Mouse (Mus musculus) R1 (cell line): ENCODE results near the gene Tpst2.

Source experiments
- DNase-seq: peaks from one replicate; pipeline ENCODE4 v3.0.0-alpha.2; 2018; ENCODE audit warnings: low read depth, low spot score

Gene Tpst2

DNA sequence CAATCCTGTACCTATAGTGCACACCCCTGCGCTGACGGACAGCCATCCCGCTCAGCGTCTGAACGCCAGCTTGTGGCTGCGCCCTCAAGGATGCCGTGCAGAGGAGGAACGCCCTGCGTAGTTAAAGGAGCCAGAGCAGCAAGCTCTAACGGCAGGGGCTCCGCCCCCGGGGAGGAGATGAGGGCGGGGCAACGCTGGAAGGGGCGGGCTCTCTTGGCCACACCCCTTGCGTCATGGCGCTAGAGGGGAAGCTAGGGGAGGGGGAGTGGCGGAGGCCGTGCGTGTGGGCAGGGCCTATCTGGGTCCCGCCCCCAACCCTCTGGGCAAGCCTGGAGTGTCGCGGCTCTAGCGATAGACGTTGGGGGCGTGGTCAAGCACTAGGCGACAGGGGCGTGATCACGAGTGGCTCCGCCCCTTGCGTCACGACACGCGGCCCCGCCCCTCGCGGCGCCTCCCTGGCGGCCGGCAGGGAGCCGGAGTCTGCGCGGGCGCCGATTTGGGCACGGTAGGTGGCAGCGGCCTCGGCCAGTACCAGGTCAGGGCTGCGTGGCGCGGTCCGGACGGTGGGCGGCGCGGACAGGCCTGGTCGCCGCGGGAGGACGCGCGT is at the start of gene Tpst2:
TSS of gene Tpst2 (plus strand) at position 425 of the 607 bp plus-strand sequence.
- DNase-seq: peak; percentile 97

DNA sequence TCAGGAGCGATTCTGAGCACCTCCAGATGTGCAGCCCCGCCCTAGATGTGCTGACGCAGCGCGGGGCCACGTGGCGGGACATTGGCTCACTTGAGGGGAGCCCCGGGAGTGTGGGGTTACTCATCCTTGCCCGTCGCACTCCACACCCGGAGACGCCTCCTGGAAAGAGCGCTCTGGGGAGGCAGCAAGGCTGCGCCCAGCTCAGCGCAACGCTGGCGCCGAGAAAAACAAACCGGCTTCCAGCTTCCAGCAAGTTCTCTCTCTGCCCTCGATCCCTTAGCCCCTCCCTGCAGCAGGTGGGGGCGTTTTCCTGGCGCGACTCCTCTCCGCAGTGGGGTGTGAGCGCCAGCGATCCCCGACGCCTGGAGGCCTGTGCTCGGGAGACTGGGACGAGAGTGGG is 49.1 kb upstream of the Tpst2 start:
- DNase-seq: no peak

DNA sequence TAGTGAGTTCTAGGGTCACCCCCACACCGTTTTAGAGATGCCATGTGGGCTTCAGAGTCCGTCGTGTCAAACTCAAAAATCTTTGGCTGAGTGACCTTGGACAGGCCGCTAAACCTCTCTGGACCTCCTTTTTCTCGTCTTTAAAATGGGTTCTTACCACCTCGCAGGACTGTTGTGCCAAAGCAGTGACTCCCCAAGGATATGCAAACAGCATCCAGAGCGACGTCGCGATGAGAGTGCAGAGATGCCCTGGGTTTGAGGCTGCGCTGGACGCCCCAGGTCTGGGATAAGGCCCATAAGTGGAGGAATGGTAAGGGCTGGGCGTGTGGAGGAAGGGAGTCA is 48.6 kb upstream of the Tpst2 start:
- DNase-seq: no peak

DNA sequence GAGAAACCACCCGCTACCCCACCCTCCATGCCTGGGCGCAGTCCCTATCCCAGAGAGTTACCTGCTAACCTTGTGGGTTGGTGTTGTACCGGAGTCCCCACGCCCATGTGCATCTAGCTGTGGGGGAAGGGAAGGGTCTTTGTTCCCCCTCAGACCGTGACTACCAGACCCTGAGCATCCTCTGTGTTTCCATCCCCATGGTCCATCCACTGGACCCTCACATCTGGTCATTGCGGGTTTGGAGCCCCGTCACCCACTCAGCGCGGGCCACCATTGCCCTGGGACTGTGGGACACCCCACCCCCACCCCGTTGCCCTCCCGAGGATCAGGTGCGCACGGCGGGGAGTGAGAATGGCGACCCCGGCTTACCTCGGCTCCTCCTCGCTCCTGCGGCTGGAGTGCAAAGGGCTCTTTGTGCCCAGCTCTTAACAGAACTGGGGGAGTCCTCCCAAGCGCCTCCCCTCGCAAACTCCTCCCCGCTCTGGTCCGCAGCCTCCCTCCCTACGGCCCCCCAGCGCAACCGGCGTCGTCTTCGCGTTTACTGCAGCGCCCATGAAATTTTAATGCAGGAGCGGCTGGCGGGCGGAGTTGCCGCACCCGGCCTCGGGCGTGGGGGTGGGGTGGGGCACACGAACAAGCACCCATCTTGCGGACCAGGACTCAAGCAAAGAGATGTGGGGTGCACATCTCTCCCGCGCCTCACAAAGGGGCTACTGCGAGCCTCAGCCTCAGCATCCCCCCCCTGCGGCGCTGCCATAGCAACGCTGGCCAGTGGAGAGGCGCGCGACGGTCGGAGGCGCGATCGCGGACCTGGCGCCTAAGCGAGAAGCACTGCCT is 48.0 kb upstream of the Tpst2 start:
- DNase-seq: peak; percentile 56

DNA sequence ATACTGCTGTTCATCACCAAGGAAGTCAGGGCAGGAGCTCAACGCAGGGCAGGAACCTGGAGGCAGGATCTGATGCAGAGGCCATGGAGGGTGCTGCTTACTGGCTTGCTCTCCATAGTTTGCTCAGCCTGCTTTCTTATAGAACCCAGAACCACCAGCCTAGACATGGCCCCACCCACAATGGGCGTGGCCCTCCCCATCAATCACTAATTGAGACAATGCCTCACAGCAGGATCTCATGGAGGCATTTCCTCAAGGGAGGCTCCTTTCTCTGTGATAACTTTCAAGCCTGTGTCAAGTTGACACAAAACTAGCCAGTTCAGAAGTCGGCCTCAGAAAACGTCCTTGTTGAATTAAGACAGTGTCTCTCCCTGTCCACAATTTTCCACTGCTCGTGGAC is 40.7 kb upstream of the Tpst2 start:
- DNase-seq: peak; percentile 92

DNA sequence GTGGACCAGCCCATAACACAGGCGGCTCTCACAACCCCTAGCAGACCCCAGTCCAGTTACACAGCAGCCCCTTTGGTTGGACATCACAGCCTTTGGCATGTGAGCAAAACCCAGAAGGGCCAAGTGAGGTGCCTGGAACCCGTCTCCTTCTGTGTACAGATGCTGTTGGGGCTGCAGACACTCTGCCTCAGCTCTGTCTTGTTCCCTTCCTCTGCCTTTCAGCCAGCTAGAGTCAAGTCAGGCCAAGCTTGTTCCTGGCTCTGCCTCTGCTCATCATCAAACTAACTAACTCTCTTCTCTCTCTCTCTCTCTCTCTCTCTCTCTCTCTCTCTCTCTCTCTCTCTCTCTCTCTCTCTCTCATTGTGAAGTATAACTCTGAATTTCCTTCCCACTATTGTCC is 39.9 kb upstream of the Tpst2 start:
- DNase-seq: no peak

DNA sequence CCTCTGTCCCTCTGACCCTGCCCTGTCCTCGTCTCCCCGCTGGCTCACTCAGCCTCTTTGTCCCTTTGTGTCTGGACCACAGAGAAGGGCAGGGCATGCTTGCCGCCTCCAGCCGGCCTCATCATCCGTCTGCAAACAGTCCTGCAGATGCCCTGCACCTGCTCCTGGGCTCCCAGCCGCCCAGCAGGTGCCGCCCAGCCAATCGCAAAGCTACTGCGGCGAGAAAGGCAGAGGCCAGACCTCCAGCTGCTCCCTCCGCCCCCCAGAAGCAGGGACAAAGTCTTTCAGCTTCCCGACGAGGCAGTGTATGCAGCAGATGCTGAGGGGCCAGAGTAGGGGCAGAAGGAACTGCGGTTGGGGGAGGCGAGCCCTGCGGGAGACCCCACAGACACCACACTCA is 39.1 kb upstream of the Tpst2 start:
- DNase-seq: no peak

DNA sequence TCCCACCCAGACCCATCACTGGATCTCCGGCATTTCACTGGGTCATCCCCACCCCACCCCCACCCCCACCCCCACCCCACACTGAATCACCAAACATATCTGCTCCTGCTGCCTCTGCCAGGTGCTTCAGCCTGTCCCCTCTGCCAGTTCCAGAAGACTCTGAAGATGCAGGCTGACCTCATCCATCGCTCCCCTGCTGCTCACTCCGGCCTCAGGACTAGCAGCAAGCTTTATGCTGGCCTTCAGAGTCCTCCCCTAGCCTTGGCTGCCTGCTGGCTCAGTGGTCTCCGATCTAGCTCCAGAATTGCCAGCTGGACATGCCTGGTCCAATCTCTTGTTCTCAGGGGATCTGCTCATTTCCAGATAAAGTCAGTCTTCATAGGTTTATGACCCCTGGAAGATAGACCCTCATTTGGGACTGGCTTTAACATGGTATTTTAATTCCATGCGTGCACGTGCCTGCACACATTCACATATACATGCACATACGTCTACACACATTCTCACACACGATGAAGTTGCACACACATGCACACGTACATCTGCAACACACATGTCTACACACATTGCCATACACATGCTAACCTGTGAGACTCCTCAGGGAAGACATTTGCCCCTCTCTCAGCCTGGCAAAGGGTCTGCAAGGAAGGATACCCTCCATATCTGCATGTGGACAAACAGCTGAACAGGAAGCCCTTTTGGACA is 38.5 kb upstream of the Tpst2 start:
- DNase-seq: no peak

DNA sequence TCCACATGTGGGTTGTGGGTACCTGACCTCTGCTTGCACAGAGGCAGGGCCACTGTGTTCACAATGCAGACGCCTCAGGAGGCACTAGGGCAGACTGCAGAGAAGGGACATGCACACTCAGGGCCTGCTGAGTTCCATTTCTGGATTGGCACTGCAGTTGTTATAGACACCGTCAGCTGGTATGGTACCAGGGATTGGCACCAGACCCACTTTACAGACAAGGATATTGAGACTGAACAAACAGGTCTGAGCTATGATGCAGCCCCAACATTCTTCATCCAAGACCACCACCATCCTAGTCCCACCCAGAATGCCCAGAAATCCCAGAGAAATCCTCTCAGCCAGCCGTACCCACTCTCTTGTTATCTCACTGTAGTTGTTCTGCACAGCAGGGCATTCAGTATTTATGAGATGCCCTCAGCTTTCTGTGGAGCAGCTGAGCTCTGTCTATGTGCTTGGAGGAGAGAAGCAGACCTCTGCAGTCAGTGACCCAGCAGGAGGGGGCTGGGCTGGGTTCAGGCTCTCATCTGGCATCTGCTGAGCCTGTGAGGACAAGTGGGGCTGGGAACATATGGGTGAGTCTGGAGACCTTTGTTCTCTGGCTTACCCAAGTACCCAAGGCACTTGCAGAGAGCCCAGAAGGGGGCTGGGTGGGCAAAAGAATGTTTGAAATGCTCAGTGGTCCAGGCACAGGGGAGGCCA is 37.6 kb upstream of the Tpst2 start:
- no peak for DNase-seq

DNA sequence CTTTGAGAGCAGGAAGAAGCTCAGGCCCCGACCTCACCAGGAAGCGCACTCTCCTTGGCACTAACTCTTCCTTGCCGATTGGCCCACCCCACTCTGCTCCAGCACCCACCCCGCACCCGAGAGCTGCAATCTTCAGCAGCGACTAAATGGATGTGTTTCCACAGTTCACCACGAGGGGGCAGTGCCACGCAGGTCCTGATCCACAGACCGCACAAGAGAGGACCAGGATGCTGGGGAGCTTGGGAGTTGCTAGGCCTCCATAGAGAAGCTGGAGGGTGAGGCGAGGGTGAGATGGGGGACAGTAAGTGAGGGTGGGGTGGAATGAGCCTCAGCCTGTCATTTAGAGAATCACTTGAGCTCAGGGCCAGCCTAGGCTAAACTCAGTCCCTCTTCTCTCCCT is 35.7 kb upstream of the Tpst2 start:
- DNase-seq: peak; percentile 84

DNA sequence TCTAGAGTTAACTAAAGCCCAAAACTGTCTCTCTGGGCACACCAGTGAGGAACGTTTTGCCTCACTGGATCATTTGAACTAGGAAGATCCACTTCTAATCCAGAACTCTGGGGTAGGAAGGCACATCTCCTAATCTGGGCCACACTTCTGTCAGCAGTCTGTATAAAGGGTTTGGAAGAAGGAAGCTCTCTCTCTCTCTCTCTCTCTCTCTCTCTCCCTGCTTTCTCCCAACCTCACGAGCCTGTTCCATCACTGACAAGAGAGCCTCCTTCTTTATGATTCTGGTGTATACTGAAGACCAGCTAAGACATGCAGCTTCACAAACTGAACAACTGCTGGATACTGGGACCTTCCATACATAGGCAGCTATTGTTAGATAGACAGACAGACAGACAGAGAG is 34.6 kb upstream of the Tpst2 start:
- no peak for DNase-seq

DNA sequence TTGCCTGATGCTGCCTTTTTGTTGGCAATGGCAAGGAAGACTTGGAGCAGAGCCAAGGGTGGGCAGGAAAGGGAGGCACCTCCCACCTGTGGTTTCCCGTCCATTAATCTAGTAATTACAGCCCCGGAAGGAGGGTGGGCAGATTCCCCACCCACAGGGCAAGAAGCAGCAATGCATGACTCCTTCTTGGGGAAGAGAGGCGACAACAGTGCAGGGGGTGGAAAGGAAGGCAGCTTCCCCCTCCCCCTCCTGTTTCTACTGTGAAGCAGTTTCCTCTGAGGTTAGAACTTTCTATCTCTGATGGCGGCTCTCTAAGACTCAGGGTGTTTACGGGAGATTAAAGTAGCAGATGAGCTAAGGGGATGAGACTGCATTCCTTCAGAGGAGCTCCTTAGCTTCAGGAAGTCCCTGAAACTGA is 34.1 kb upstream of the Tpst2 start:
- no peak for DNase-seq

DNA sequence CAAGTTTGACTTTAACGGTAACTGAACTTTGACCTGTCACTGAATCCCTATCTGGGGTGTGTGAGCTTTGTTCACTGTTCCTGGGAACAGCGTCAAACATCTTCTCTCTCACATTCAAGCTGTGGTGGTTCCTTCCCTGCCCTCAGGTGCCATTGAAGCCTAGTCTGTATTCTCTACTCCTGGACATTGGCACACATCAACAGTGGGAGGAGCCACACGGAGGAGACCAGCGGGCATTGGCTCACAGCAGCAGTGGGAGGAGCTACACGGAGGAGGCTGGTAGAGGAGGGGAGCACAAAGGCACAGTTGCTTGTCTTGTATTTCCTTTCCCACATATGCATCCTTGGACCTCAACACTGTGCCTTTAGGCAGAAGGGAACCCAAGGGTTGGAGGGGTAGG is 33.5 kb upstream of the Tpst2 start:
- peak; percentile 77 for DNase-seq

DNA sequence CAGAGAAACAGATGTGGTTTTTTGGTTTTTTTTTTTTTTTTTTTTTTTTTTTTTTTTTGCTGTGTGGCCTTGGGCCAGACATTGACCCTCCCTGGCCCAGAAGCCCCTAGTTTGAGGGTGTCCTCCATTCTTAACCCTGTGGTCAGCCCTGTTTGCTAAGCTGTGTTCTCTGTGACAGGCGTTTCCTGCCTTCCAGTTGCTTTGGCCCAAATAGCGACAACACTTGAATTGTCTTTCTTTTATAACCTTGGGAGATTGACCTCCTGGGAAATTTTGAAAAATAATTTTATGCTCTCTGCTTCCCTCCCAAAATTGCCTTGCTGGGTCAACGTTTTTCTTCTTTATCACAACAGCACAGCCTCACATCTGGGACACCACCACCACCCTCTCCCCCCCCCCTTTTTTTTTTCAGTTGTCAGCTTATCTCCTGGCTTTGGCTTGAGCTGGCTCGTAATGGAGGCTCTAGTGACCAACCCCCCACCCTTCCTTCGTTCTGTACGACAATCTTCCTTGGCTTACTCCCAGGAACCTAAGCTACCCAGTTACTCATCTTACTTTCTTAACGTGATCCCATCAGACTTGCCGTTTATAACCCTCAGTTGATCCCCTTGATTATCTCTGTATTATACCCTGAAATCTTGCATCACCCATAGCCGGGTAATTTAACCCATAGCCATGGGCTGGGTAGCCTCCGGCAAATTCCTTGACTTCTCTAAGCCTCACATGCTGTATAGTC is 32.8 kb upstream of the Tpst2 start:
- no peak for DNase-seq

DNA sequence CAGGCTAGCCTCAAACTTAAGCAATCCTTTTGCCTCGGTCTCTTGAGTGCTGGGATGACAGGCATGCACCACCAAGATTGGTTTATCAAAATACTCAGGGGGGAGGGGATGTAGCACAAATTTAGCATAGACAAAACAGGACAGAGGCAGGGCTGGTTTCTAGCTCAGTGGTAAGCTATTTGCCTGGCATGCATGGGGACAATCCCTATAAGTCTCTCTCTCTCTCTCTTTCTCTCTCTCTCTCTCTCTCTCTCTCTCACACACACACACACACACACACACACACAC is 32.3 kb upstream of the Tpst2 start:
- DNase-seq: no peak

DNA sequence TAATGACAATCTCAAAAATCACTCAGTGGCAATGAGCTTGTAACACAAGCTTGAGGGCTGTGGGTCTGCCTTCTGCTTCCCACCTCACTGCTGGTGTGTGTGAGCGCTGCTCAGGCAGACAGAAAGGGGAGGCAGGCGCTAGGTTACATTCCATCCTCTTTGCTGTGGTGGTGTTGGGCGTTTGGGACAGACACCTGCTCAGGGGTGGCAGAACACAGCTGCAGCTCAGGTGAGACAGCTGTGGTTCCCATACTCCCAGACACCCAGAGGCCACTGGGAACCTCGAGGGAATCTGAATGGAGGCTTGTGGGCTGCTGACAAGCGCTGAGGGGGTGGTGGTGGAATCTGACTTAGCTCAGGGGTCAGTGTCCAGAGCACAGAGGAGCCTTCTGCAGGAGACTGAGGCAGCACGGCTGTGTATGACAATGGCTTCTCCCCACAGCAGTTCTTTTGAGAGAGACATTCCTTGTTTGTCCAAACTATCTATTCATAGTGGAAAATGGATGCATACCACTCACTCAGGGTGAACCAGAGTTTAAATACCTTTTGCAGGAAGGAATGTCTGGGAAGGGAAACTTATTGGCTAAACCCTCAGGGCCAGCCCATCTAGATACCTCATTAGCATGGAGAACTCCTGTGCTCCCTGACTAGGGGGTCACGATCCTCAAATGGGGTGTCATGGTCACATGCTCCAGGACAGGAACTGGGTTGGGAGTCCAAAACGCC is 31.4 kb upstream of the Tpst2 start:
- DNase-seq: peak; percentile 59

DNA sequence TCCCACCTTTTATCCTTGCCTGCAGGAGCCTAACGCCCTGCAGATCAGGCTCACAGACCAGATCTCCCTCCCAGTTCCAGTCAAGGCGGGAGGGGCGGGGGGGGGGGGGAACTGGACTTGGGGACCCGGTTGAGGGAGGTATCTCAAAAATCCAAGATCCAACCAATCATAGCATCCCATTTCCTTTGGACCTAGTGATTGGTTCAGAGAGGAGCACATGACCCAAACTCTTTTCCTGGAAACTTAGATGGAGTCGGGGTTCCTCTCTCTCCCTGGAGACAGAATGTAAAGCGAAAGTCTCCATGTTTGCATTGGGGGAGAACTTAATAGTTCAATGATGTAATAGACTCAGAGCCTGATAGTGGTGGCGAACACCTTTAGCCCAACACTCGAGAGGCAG is 29.1 kb upstream of the Tpst2 start:
- DNase-seq: peak; percentile 80

DNA sequence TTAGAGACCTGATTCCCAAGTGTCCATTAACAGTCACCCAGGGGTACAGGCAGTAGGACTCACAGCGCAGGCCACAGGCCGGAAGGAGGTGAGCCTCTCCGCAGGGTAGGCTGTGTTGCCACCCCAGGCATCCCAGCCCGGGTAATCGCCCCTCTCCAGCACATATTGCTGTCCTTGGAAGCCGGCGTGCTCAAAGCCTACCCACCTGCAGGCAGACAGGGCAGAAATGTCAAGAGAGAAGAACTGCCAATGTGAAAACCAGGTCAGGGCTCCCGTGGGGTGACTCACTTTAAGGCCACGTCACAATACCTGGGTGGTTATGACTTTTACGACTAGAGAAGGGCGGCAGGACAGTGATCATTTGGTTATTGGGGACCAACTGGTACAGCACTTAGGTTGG is 27.4 kb upstream of the Tpst2 start:
- no peak for DNase-seq

DNA sequence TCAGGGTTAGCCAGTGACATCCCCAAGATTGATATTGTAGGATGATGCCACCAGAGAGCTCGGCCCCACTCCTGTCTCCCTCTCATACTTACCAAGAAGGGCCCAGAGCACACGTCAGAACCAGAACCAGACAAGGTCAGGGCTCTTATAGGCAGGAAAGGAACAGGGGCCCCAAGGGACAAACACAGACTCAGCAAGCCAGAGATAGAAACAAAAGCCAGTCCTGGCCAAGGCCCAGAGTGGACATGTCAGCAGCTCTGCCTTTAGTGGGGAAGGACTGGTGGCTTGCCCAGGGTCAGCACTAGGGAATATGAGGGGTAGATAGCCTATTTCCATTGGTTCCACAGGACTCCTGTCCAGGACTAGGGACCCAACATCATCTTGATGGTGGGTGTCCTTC is 24.1 kb upstream of the Tpst2 start, which contains the start of gene Cryba4:
TSS of gene Cryba4 (minus strand) at position 119 of the 400 bp plus-strand sequence.
- DNase-seq: no peak

DNA sequence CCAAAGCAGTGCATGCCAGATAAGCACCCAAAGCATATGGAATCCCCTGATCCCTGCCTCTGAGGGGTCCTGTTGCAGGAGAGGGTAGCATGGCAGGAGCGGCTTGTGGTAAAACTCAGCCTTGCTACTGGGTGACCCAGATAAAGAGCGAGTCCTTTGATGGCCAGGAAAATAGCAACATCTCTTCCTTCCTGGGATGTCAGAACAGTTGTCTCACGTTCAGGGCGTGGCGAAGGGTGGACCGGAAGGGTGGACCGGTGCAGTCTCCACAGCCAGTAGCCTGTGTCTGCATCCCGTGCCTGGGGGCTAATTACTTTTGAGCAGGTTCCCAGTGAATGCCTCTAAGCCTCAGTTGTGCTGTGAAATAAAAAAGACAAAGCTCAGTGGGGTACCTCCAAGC is 23.3 kb upstream of the Tpst2 start:
- DNase-seq: peak; percentile 52

DNA sequence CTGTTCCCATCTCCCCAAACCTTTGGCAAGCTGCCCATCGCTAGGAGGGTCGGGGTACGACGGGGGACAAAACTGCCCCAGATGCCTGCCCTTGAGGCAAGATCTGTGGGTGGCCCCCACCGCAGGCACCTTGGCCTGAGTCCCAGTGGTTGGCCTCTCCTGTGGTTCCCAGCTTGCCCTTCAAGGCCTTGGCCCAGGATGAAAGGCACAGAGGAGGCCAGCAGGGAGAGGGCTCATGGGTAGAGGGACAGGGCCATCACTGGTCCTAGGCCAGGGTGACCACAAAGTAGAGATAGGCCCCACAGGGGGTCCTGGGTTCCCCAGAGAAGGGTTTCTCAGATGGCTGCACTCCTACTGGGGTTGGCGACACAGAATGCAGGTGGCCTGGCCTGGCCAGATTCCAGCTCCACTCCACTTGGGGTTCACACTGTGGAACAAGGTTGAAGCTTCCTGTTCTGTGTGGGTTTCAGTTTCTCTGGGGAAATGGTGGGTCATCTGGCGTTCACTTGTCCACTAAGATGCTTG is 22.1 kb upstream of the Tpst2 start:
- no peak for DNase-seq
